Mouse (Mus musculus): ENCODE data around the gene Cldn19.

GRCm38 (mm10) chr4:119242571-119242970 is 12.6 kb upstream of the Cldn19 start:
- TF ChIP-seq CTCF (IDR thresholded peaks at IDR 0.05; ENCODE audit: extremely low read depth, insufficient read depth, low read length) (no peak), POLR2A (IDR thresholded peaks at IDR 0.05; ENCODE audit: extremely low read depth, insufficient read depth, low read length) (no peak)

Data from cortical plate, adult 2 months (tissue).